Mouse (Mus musculus) frontal cortex, postnatal 14 days (tissue): ENCODE data around the gene Zfp273.
"Not testable (repeated sequence)": the region's sequence is repeated elsewhere in the genome, so short reads cannot be mapped to it uniquely, and the experiment has no call there.

Experiments
- DNase-seq, 2 experiments: peaks; one replicate each; pipeline ENCODE4 v3.0.0; 2022; ENCODE audit warnings: low spot score in 2 of 2

The Zfp273 gene

DNA sequence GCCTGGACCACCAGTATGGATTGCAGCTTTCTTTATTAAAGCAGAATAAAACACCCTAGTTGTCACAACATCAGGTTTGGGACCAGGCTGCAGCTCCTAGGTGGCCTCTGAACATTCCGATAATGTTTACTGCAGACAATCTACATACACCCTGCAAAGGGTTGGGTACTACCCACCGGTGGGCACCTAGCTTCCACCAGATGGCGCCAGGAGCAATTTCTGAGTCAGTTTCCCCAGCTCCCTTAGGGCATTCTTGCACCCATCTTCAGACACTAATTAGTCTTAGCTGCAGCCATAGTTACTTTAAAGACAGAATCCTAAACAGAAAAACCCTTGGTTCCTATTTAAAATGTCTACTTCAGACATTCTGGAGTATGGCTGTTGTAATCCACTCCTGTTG lies 54.4 kb downstream of the Zfp273 start:
- DNase-seq, result no peak

GRCm38 (mm10) chr13:67876049-67876698 lies 62.6 kb downstream of the Zfp273 start:
- not testable (repeated sequence) for DNase-seq
